Mouse (Mus musculus): Measurements from ENCODE around the gene Nemp1.

GRCm38 (mm10) chr10:127747254-127747653 lies 80.6 kb downstream of the Nemp1 start:
- TF ChIP-seq CTCF (IDR thresholded peaks at IDR 0.05; ENCODE audit: low read depth) (no peak), EP300 (IDR thresholded peaks at IDR 0.05; ENCODE audit: low read depth) (no peak)

Measured in liver, embryonic 14.5 days (tissue).